Mouse (Mus musculus) megakaryocyte, embryonic 14.5 days (primary cell): ENCODE results near the gene Ccl5.

Source experiments
- FLI1 ChIP-seq: IDR thresholded peaks from 2 replicates; pipeline ENCODE4 v1.6.1; 2012; ENCODE audit warnings: low read length, inconsistent platforms, mixed read lengths
- GATA1 ChIP-seq: IDR thresholded peaks from 3 replicates; pipeline ENCODE4 v1.6.1; 2012; ENCODE audit warnings: mixed read lengths, low read length, inconsistent platforms, borderline replicate concordance

GRCm38 (mm10) chr11:83578186-83578760 is 48.0 kb upstream of the Ccl5 start, which contains the start of gene Ccl9:
- TF ChIP-seq GATA1 (no peak), FLI1 (no peak)
